Comparison of ENCODE assay signal across 8 mouse cellular contexts in the genomic region with DNA sequence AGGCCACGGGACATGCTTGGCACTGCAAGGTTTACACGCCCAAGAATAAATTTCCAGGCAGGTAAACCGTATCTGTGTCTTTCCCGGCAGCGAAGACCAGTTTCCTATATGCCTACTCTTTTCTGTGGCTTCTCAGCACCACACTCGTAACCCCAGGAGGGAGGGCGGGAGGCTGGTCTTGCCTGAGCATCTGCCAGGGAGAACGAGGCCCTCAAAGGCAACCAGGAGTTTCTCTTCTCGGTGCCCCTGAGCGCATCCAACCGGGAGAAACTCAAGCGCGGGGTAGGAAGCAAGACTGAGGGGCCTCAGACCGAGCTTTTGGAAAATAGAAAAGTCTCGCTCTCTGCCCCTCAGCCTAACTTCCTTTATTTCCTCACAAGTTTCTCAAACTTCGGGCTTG. TPM values are rescaled to one million over a fixed set of nuclear protein-coding genes. Genes with fewer than 3 reads are reported as not detected.
DNase-seq lines count a peak whose midpoint lies in the region; ATAC-seq and TF ChIP-seq lines count a peak whose summit lies in the region.

No protein-coding gene starts in this region.

- peaks cover 3% of the 10 kb centered on the region for H3K4me1 ChIP-seq in lung, adult 2 months (ENCODE audit: control insufficient read depth, insufficient read depth, low read length)
- H3K4me1 ChIP-seq in hindbrain, embryonic 14.5 days (replicated peaks; ENCODE audit: control insufficient read depth, insufficient read depth, low read length): no peaks in the 10 kb centered on the region; the same call in 1 of the 2 replicates

- 0 out of 2 replicates have a peak, but pooled peaks cover 3% of the 10 kb centered on the region for H3K27me3 ChIP-seq in hindbrain, embryonic 14.5 days (ENCODE audit: control insufficient read depth, insufficient read depth, low read length)

- H3K4me2 ChIP-seq in hindbrain, embryonic 14.5 days (replicated peaks): peak overlapping the region; percentile 67

- peaks cover 31% of the 10 kb centered on the region for H3K36me3 ChIP-seq in hindbrain, embryonic 14.5 days (replicated peaks; ENCODE audit: control insufficient read depth, insufficient read depth)

- DNase-seq in lung, adult 2 months: no peak
- no peak for DNase-seq in lung, postnatal 25 days (ENCODE audit: low spot score)
- peak; percentile 51 for DNase-seq in R1 (ENCODE audit: low read depth, low spot score)
- DNase-seq in hindbrain, embryonic 14.5 days (ENCODE audit: low spot score): no peak
- peak; percentile 26 for DNase-seq in lung, postnatal 10 days
- peak; percentile 52 for DNase-seq in testis, postnatal 10 days (ENCODE audit: low spot score)
- no peak for DNase-seq in urinary bladder, postnatal 25 days (ENCODE audit: low spot score)

- ATAC-seq in common myeloid progenitor, adult 5-6 weeks (replicated peaks; ENCODE audit: low read depth, poor library complexity, severe bottlenecking): peak; percentile 7; the same call in 1 of the 2 replicates
- no peak; the same call in 1 of the 2 replicates for ATAC-seq in hindbrain, embryonic 14.5 days (ENCODE audit: low FRiP score)

- no peaks in the 10 kb centered on the region for H3K9me3 ChIP-seq in hindbrain, embryonic 14.5 days (ENCODE audit: control insufficient read depth, low read length)

- WGBS in lung, adult 2 months: 2% methylated on average over 16 of the region's 16 CpGs
- 1% methylated on average over 16 of the region's 16 CpGs for WGBS in hindbrain, embryonic 14.5 days

- no peak for TF ChIP-seq POLR2A in lung, adult 2 months (IDR thresholded peaks at IDR 0.05; ENCODE audit: borderline replicate concordance, extremely low read depth, low read depth, low read length)

- TF ChIP-seq CTCF in lung, adult 2 months (IDR thresholded peaks at IDR 0.05; ENCODE audit: insufficient read depth, low read length): no peak

- H3K4me3 ChIP-seq in lung, adult 2 months (replicated peaks; ENCODE audit: extremely low read depth, low read depth, low read length): peak overlapping the region; percentile 93
- peak overlapping the region; percentile 64 for H3K4me3 ChIP-seq in hindbrain, embryonic 14.5 days (replicated peaks; ENCODE audit: low read length)

- peak overlapping the region; percentile 70 for H3K9ac ChIP-seq in hindbrain, embryonic 14.5 days

- peak overlapping the region; percentile 90 for H3K27ac ChIP-seq in hindbrain, embryonic 14.5 days

RNA-seq across cellular contexts. Expression of gene Nsrp1, which starts 0.4 kb away (rescaled TPM):
- 0.78 and 1.8 TPM in 2 replicates for polyA plus RNA-seq in lung, adult 2 months (2012; rRNA removed)
- total RNA-seq in common myeloid progenitor, adult 5-6 weeks (2017): 31.0 and 33.9 TPM in 2 replicates
- 35.2 and 45.6 TPM in 2 replicates for polyA plus RNA-seq in hindbrain, embryonic 14.5 days (2014; fragmentation: Nextera tagmentation; extraction: Ambion mirVana)

Comparison
In these comparisons a context has a peak if more than half of its experiments do, and no peak if none do; other contexts are left out.
1. DNase-seq: peak in R1 (single experiment), lung, postnatal 10 days (single experiment) and testis, postnatal 10 days (single experiment); none in lung, adult 2 months (single experiment), lung, postnatal 25 days (single experiment), hindbrain, embryonic 14.5 days (single experiment) and urinary bladder, postnatal 25 days (single experiment).
2. RNA of gene Nsrp1, which starts 0.4 kb away (polyA plus RNA-seq): 35.2 to 45.6 TPM in hindbrain, embryonic 14.5 days; 0.78 to 1.8 TPM in lung, adult 2 months; every median in the first group is over 10 times any median in the second.